Mouse (Mus musculus) frontal cortex, adult 2 months (tissue): ENCODE data around the gene Ttll5. TPM values are rescaled to one million over a fixed set of nuclear protein-coding genes. Genes with fewer than 3 reads are reported as not detected.
A peak's percentile ranks its signal among the peaks of the same experiment; 100 is the strongest.

Experiments used
- DNase-seq, 2 experiments: peaks; one replicate each; pipeline ENCODE4 v3.0.0; 2022; ENCODE audit warnings: low spot score in 1 of 2; ENCODE audit errors: extremely low spot score in 1 of 2
- polyA plus RNA-seq: library from polyadenylated mRNA; depleted of rRNA; stranded (reverse); fragments of >200 nt; gene quantifications from 2 replicates; pipeline ENCODE4 v1.2.3, GENCODE M21; 2012

Ttll5 gene
- polyA plus RNA-seq, 1 experiment: 28.7 TPM

DNA sequence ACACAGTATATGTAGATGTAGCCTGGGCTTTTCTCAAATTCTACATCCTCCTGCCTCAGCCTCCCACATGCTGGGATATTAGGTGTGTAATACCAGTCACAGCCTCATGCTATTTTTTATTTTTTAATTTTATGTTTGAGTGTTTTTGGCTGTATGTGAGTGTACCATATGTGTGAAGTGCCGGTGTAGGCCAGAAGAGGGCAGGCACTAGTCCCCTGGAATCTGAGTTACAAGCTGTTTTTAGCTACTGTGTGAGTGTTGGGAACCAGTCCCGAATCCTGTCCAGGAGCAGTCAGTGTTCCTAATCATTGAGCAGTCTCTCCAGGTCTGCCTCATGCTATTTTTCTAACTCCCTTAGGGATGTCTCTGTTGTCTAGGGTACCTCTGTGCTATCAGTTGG is 13.3 kb downstream of the Ttll5 start:
- DNase-seq: no peak

DNA sequence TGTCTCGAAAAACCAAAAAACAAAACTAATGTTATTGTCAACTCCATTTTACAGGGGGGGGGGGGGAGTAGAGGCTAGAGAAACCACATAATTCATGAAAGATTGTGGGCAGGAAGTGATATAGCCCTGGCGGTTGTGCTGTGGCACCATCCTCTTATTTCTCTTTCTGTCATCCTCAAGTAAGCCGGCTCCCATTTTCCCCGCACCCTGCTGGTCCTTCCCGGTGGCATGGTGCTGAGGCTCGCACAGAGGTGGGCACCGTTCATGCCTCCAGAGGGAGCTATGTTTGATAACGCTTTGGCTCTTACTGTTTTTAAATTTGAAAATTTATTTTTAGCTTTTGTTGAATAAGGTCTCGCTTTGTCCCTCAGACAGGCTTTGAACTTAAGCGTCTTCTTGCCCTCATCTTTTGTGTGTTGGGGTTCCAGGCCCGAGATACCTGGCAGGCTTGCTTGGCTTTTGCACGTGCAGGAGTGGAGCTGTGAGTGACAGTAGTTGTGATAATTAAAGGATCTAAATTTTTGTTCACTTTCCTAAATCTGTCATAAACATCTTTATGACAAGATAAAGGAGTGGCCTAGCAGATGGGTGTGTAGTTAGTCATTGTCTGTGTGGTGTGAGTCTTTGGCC is 15.0 kb downstream of the Ttll5 start:
- no peak for DNase-seq

DNA sequence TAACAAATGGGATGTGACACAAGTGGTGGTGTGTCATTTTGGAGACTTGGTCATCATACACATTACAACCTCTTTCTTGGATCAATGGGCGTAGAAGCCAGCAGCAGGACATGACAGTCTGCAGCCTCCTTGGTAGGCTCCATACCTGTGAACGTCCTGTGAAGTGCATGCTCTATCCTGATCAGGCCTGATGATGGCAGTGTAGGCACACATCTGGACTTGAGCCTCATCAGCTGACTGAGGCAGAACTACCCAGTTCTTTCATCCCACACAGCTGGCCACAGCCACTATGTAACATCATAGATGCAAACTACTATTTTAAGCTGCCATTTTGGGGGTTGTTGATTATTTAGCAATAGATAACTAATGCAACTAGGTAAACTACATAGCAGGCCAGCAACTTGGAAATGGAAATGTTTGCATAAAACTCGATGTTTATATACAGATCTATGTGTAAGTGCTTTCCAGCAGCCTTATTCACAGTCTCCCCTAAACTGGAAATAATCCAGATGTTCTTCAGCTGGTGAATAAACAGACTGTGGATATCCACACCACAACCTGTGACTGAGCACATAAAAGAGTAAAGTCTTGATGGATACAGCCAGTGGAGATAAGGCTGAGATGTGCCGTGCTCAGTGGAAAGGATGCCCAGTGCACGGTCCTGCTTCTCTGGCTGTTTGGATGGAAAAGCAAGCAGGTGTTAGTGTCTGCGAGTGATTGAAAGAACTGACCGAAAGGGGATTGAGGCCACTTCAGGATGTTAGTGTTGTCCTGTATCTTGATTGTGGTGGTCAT is 23.9 kb downstream of the Ttll5 start:
- peak in 1 of 2 experiments; percentile 66 for DNase-seq

DNA sequence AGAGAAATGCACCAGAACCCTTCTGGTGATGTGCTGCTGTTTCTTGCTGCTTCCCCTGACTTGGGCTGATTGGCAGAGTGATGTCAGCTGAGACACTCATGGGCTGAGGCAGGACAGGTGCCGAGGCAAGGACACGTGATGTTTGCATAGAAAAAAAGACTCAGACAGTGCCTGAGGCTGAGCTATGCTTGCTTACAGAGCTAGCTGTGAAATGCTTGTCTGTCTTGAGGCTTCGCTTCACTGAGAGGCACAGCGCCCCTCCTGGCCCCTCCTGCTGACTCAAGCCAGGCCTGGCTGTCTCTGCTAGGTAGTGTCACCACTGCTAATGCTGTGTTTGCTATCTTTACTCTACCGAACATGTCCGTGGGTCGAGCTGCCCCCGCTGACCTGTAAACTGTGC is 26.2 kb downstream of the Ttll5 start:
- no peak for DNase-seq

DNA sequence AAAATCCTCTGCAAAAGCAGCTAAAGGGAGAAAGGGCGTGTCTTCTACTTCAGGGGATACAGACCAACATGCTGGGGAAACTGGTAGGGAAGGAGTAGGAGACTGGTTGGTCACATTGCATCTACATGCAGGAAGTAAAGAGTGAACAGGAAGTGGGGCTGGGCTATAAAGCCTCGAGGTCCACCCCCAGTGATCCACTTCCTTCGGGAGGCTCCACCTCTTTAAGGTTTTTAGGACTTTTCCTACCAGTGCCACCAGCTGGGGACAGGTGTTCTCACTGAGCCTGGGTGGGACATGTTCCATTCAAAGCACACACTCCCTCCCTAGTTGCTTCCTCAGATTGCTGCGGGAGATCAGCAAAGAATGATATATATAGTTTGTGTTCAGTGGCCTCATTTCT is 29.4 kb downstream of the Ttll5 start:
- no peak for DNase-seq

DNA sequence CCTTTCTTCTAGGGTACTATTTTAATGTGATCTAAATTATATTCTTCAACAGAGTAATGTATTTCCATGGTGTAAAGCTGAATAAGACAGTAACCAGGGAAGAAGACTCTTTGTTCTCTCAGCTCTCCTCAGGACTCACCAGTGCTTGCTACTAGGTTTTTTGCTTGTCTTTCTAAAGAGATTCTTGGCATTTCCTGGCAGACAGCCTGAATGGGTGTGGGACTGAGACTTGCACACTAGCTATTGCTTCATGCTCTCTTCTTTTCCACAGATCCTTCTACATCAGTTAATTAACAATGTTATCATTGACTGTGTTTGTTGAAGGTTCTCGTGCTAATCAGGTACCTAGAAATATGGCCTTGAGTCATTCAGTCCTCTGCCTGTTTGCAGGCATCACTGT is 29.8 kb downstream of the Ttll5 start:
- DNase-seq: peak in 1 of 2 experiments; percentile 33

DNA sequence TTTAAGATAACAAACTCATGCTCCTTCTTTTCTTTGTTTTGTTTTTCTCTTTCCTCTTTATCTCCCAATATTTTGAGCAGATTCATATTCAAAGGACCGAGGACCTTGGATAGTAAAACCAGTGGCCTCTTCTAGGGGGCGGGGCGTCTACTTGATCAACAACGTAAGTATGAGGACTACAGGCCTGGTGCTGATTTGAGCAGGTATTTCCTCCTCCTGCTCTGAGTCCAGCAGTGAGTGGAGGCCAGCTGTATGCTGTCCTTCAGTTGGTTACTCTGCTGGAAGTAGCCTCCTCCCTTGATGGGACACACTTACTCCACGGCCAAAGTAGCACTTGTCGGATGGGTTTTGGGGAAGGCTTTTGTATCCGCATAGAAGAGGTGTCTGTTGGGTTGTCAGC is 32.8 kb downstream of the Ttll5 start:
- DNase-seq: no peak

DNA sequence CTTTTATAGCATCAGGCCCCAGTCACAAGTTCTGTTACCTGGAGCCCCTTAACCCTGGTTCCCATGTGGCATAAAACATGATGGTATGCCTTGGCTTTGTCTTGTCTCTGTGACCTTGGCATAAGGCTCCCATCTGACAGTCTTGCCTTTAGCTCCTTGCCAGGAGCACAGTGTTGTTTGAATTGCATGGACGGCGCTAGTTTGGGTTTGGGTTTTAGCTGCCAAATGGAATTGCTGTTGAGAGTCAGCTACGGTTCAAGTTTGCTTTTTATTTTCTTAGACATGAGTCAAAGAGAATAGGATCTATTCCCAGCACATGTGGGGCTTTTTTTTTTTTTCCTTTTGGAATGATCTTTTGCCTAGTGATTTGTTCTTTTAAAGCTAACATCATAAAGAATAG is 34.7 kb downstream of the Ttll5 start:
- DNase-seq: no peak

DNA sequence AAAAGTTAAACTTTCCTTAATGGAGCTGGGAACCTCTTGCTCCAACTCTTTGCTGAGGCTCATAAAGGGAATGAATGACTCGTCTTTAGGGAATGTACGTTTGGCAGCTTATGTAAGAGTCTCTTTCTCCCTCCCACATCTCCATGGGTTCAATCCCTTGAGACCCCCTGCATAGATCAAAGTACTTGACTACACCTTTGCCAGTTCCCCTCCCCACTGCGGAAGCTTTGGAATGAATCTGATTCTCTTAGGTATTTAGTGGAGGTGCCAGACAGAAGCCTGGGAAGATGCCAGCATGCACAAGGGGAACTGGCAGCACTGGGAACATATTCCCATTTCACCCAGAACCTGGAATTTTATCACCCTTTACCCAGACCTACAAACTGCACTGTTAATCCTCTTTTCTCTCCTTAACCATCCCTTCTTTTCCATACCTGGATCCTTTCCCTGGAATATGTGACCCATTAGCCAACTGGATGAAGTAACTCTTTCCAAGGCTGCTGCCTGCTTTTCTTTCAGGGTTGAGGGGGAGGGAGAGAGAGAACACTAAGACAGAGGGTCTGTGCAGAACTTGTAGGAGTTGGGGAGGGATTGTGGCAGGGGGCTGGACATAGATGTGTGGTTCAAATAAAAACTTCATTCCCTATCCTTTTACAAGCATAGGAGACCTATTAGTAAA is 35.2 kb downstream of the Ttll5 start:
- DNase-seq: peak in 1 of 2 experiments; percentile 23

DNA sequence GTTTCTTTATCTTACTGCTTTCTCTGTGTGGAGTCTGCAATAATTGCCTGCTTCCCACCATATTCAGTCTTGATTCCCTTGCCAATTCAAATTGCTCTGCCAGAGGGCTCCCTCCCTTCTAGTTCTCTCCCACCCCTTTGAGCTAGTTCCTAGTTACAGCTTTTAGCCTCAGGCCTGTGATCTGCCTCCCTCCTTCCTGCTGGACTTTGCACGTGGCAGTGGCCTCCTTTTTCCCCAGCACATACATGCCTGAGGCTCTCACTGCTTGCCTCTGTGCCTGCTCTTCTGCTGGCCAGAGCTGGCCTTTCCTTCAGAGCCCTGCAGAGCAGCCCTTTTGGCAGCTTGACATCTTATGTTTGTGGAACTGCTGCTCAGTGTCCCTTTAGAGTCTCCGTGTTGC is 38.1 kb downstream of the Ttll5 start:
- DNase-seq: no peak

DNA sequence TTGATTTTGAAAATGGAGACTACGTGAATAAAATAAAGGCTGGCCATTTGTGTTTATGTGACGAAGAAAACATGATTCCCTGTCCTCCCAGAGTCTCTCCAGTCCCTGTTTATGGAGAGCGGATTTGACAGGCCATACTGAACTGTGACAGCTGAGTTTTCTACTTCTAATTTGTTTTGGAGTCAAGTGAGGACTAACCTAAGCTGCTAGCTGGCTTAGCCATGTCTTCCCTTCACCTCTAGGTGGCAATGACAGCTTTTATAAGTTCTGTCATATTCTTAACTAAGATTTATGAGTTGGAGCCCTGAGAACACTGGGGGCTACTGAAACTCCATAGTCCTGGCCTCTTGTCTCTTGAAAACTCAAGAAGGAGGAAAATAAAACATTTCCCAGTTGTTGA is 41.1 kb downstream of the Ttll5 start:
- DNase-seq: peak in 1 of 2 experiments; percentile 56

DNA sequence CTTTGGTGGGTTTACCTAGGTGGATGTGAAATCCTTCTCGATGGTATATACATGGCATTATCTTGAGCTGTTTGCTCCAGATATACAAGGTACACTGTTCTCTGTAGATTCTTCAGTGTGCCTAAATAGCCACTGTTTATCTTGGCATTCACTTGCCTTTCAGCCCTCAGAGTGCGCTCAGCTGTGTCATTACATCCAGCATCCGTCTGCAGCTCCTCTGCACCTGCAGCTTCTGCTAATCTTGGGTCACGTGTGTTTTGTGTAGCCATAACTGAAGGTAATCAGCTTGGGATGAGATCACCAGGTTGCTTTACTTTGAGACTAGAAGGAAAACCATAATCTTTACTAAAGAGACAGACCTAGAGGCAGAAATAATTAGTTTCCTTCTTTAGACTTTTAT is 42.2 kb downstream of the Ttll5 start:
- no peak for DNase-seq

DNA sequence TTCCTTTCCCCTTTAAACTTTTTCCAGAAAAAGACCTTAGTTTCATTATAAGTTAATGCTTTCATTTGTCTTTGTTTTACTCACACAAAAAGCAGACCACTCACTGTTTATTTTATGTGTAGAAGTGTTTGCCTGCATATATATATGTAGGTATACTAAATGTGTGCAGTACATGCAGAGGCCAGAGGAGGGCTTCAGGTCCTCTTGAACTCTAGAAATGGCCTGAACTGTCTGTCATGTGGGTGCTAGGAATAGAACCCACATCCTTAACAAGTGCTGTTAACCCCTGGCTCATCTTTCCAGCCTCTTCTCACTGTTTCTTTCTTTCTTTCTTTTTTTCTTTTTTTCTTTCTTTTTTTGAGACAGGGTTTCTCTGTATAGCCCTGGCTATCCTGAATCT is 42.7 kb downstream of the Ttll5 start:
- no peak for DNase-seq

DNA sequence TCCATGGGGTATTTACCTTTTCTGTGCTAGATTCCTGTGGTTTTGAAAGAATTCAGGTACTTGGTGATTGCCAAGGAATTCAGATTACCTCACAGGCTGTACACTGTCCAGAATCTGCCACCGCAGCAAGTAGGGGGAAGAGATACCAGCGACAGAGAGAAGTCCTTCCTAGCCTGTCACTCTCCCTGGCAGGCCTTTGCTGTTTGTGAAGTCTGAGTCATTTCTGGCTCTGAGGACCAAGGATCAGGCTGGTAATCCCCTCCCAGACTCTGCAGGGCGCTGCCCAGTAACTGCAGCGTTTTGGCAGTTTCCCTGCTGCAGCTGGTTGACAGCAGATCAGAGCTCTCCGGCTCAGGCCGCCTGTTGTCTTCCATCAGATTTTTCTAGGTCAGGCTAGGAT is 45.0 kb downstream of the Ttll5 start:
- peak; percentile 34 to 59 for DNase-seq

DNA sequence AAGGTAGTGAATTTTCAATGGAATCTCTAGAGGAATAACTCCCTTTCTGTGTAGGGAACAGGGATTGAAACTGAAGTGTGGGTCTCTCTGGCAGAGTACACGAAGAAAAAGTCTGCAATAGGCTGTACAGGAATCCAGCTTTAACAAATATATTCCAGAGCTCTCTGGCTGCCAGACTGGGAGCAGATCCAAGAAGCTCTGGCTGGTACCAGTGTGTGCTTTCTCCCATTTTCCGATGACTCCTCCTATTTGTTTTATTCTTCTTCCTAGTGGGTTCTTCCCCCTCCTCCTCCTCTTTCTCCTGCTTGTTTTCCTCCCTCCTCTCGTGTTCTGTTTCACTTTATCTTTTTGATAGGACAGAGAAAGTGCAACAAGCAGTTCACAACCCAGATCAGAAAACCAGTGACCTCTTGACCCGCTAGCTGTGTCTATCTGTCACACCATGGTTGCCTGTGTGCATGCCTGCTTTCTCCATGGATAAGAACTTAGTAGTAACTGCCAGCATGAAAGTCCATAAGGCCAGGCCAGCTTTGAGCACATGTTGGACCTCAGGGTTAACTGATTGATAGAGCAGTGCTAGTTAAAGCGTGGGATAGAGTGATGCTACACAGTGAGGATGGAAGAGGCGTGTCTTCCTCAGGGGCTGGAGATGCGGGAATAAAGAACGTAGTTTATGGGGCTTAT is 55.3 kb downstream of the Ttll5 start:
- peak; percentile 59 to 80 for DNase-seq

DNA sequence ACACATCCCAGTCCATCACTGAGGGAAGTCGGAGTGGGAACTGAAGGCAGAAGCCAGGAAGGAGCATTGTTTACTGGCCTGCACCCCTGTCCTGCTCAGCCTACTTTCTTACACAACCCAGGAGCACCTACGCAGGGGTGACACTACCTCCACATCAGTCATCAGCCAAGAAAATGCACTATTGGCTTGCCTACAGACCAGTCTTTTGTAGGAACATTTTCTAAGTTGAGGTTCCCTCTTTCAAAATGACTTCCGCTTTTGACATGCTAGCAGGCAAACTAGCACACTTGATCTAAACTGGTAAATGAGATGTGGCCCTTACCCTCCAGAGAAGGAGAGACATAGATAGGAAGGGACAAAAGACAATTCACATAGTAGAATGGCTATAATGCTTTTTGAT is 60.6 kb downstream of the Ttll5 start:
- no peak for DNase-seq

DNA sequence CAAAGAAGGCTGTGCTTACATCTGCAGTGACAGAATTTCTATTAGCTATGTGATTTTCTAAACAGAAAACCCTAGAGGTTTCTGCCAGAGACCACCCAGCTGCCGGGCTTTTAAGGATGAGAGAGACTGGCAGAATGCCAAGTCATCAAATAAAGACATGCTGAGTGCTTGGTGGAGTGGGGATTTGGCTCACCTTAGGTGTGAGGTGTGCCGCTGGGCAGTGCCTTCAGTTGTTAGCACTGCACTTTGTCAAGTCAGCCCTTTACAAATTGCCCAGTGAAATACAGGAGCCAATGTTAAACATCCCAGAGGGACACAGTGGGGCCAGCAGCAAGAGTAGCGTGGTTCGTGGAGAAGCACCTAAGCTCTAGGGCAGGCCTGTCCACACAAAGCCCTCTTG is 65.6 kb downstream of the Ttll5 start:
- DNase-seq: no peak

DNA sequence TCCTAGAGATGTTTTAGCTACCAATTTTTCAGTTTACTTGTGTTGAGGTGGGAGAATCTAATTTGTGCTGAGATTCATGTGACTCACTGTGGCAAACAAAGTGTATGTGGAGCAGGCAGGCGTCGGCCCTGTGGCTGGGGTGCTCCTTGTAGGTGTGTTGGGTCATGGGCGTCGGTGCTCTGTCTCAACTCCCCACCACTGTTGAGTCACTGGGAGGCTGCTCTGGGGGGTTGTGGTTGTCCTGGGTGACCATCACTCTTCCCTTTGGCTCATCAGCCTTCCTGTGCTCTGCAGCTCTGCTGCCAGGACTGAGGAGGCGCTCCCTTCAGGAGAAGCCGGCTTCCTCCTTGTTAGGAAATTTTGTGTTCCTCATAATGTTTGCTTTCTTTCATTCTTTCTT is 79.5 kb downstream of the Ttll5 start:
- DNase-seq: no peak

DNA sequence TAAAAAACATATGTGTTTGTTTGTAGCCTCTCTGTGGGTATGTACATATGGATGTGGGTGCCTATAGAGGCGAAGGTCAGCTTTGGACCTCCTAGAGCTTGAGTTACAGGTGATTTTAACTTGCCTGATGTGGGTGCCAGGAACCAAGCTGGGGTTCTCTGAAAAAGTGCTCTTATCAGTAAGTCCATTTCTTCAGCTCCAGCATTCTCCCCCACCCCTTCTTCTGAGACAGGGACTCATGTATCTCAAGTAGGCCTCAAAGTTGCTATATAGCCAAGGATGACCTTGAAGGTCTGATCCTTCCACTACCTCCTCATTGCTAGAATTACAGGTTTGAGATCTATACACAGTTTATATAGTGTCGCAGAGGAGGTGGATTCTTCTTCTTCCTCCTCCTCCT is 81.2 kb downstream of the Ttll5 start:
- no peak for DNase-seq

DNA sequence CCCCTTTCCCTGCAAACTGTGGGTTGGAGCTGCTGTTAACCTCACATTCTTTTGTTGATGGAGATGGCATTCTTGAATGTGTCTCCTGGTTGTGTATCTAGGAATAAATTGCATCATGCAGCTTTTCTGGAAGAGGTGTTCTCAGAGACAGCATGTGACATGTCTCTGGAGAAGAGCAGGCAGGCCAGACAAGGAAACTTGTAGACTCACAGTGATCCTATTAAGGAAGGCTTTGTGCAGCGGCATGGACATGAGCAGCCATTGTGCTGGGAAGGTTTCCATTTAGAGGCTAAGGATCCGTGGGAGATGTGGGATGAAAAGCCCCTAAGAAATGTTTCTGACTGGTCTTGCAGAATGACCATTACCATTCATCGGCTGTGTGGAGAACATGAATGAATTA is 83.4 kb downstream of the Ttll5 start:
- no peak for DNase-seq

DNA sequence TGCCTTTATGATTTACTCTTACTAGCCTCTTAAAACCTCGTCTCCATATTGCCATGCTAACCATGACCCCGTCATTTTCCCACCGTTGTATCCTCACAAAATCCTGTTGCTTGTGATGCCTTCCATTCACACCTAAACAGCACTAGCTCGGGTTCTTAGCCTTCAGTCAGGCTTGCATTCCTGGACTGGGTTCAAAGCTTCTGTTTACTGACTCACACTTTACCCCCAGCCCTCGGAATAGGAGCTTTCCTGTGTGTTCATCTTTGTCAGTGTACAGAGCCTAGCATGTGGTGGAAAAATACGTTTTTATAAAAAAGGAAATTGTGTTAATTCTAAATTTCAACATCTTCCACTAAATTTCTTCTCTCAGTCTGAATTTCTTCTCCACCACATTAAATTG is 86.4 kb downstream of the Ttll5 start:
- DNase-seq: no peak
